Mouse (Mus musculus): Measurements from ENCODE around the gene Plekha4.

Plekha4 gene

GRCm38 (mm10) chr7:45568601-45569473 is 42.7 kb downstream of the Plekha4 start:
- no peak for DNase-seq (ENCODE audit: low spot score in 2 of 2)

GRCm38 (mm10) chr7:45570103-45570741 is 44.1 kb downstream of the Plekha4 start, which contains the start of gene Bcat2:
TSS of gene Bcat2 (plus strand) at chr7:45570153.
- DNase-seq (ENCODE audit: low spot score in 2 of 2) = peak in 1 of 2 experiments; percentile 62

GRCm38 (mm10) chr7:45571966-45572365 is 45.8 kb downstream of the Plekha4 start:
- DNase-seq (ENCODE audit: low spot score in 2 of 2) = no peak

- DNase-seq (ENCODE audit: low spot score in 2 of 2) = no peak
These were observed 47.8 kb downstream of the Plekha4 start for GRCm38 (mm10) chr7:45573954-45574353.

- no peak for DNase-seq (ENCODE audit: low spot score in 2 of 2)
These were observed 48.6 kb downstream of the Plekha4 start for GRCm38 (mm10) chr7:45574472-45575379.

- no peak for DNase-seq (ENCODE audit: low spot score in 2 of 2)
These were observed 59.8 kb downstream of the Plekha4 start for GRCm38 (mm10) chr7:45585923-45586322.

- no peak for DNase-seq (ENCODE audit: low spot score in 2 of 2)
These were observed 61.8 kb downstream of the Plekha4 start for GRCm38 (mm10) chr7:45587631-45588592.

GRCm38 (mm10) chr7:45589173-45589572 is 63.0 kb downstream of the Plekha4 start:
- peak; percentile 98 to 99 for DNase-seq (ENCODE audit: low spot score in 2 of 2)

- DNase-seq (ENCODE audit: low spot score in 2 of 2) = peak in 1 of 2 experiments; percentile 14
These were observed 63.8 kb downstream of the Plekha4 start for GRCm38 (mm10) chr7:45589898-45590297.

GRCm38 (mm10) chr7:45590874-45591273 is 64.7 kb downstream of the Plekha4 start:
- no peak for DNase-seq (ENCODE audit: low spot score in 2 of 2)

- no peak for DNase-seq (ENCODE audit: low spot score in 2 of 2)
These were observed 65.8 kb downstream of the Plekha4 start for GRCm38 (mm10) chr7:45591880-45592279.

GRCm38 (mm10) chr7:45593118-45593815 is 67.1 kb downstream of the Plekha4 start:
- peak in 1 of 2 experiments; percentile 70 for DNase-seq (ENCODE audit: low spot score in 2 of 2)

GRCm38 (mm10) chr7:45595176-45595575 is 69.0 kb downstream of the Plekha4 start:
- DNase-seq (ENCODE audit: low spot score in 2 of 2) = no peak

GRCm38 (mm10) chr7:45596107-45596506 is 70.0 kb downstream of the Plekha4 start:
- DNase-seq (ENCODE audit: low spot score in 2 of 2) = no peak

GRCm38 (mm10) chr7:45597013-45597412 is 70.9 kb downstream of the Plekha4 start:
- no peak for DNase-seq (ENCODE audit: low spot score in 2 of 2)

- no peak for DNase-seq (ENCODE audit: low spot score in 2 of 2)
These were observed 71.4 kb downstream of the Plekha4 start for GRCm38 (mm10) chr7:45597527-45597926.

- no peak for DNase-seq (ENCODE audit: low spot score in 2 of 2)
These were observed 73.1 kb downstream of the Plekha4 start for GRCm38 (mm10) chr7:45598960-45599879.

All from left cerebral cortex, adult 9 months (tissue).